Mouse (Mus musculus): ENCODE results near the gene Gjd3.
A peak's percentile ranks its signal among the peaks of the same experiment; 100 is the strongest.

Gjd3 gene

DNA sequence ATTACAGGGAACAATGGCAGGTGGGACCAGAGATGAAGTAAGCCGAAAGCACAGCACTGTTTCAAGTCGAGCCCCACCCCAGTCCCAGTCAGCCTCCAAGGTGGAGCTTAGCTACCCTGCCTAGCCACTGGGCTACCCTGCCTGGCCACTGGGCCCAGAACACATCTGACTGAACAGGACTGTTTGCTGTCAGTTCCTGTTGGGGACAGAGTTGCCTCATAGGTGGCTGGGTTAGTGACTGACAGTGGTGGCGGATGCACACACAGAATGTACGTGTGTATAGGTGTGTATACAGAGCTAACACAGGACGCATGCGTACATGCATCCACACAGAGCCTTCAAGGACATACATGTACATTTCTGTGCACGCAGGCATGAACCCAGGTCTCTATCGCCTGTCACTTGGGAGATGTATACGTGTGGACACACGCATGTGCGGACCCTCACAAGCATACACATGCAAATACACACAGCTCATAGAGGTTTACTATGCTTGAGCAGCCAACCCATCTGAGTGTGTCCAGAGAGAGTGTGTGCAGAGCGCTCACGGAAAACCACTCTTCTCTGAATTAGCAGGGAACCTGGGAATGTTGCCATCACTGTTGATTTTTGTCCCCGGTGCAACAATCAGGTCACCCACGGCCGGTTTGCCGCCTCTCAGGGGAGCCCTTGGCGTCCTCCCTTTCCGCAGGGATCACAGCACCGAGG, 1.4 kb downstream of the Gjd3 start:
- DNase-seq (ENCODE audit: low spot score): no peak

DNA sequence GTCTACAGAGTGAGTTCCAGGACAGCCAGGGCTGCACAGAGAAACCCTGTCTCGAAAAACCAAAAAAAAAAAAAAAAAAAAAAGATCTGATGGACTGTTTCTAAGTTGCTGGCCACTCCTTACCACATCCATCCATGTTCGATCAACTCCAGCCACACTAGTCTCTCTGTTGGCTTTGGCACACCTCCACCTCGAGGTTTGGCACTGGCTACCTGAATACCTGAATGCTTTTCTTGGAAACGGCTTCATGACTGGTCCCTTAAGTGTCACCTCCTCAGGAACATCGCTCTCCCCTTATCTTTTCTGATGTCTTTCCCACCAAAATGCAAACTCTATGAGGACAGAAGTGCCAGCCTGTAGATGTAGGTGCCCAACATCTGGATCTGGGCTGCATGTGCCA, 3.5 kb downstream of the Gjd3 start:
- DNase-seq (ENCODE audit: low spot score): no peak

DNA sequence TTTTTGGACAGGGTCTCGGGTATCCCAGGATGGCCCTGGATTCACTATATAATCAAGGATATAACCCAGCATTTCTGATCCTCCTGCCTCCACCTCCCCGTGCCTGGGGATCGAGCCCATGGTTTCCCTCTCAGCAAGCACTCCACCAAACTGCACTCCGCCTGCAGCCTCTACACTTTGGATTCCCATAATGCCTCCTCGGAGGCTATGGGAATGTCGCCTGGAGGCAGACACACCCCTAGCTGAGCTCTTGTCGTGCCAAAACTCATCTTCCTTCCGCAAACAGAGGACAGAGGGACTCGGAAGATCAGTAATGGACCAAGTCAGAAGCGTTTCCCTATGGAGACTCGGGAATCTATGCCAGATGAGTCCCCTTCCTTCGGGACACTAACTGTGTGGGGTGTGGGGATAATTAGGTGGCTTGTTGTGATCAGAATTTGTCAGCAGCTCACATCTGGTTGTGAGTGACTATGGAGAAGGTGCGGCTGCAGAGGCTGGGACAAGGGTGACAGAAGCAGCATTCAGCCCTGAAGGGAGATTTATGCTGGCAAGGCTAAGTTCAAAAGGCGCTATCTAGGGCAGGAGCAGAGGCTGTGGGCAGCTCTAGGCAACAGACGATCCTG, 4.2 kb downstream of the Gjd3 start:
- no peak for DNase-seq (ENCODE audit: low spot score)

DNA sequence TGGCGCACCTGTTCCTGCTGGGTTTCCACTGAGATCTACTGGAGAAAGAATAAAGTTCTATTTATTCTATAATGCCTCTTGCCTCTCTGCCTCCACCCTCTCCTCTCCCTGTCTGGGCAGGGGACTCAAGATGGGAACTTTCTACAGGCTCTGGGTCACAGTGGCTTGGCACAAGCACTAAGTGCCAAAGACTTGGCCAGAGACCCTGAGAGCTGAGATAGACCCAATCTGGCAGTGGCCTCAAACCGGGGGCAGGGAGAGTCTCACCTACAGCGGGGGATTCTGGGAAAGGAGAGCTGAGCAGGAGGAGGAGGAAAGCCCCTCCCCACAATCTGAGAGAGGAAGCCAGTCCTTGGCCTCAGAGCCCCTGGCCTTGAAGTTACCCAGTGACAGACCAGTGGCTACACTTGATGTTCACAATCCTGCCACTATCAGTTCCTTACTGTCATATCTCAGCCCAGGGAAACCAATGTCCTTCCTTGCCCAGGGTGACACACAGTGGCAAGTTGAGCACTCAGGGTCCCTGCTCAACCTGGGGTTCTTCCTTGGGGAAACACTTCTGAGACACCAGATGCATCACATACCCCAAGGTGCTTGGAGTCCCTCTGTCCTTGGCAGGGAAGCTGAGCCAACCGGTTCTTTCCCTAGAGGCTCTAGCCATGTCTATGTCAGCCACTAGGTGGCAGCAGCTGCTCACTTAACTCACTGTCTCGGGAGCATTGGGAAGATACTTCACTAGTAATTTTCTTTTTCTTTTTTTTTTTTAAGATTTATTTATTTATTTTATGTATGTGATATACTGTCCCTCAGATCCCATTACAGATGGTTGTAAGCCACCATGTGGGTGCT, 7.7 kb downstream of the Gjd3 start:
- peak; percentile 80 for DNase-seq (ENCODE audit: low spot score)

DNA sequence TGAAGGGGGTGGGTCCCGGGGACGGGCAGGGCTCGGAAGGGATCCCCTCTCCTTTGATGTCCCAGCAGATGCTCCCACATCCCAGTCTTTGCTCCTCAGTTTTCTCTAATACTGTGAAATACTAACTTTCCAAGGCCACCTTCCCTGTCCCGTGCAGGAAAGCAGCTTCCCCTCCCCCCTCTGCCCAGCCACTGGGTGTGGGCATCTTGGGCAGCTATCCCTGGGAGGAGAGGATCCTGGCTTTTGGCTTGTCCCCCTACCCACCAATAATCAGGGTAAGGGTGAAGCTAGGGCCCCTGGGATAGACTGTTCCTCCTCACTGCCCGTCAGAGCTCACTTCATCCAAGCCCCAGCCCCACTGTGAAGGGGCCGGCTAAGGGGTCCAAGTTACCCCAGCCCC, 8.6 kb downstream of the Gjd3 start:
- no peak for DNase-seq (ENCODE audit: low spot score)

DNA sequence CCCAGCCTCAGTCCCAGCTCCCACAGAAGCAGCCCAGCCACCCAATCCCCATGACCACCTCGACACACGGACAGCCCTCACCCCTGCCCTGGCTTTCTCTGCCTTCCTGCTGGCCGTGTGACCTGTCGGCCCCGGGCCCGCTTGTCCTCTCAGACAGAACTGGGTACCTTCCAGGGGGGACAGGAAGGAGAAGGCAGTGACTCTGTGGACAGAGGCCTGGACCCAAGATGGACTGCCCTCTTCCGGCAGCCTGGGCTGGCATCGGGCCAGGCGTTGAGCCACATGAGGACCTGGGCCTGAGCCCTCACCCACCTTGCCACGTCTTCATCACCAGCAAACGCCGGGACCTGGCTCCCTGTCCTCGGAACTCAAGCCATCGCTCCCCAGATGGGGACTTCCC, 9.2 kb downstream of the Gjd3 start:
- DNase-seq (ENCODE audit: low spot score): no peak

DNA sequence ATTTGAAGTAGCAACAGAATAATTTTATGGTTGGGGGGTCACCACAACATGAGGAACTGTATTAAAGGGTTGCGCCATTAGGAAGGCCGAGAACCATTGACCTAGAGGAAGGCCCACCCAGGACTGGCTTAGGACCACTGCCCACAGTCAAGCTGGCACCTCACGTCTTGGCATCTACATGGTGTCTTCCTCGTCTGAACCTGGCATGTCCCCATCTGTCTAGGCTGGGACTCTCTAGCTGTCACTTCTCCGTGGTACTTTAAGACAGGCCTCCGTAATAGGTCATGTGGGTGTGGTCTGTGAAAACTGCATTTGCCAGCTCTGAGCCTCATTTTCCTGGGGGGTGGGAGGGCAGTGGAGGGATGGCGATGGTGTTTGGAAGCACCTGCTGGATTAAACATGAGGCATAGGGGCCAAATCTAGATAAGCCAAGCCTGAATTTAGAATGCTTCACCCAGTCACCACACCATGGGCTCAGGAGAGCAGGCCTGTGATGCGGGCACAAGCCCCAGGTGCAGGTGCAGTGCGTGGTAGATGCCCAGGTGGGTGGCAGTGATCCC, 9.9 kb downstream of the Gjd3 start:
- DNase-seq (ENCODE audit: low spot score): no peak

DNA sequence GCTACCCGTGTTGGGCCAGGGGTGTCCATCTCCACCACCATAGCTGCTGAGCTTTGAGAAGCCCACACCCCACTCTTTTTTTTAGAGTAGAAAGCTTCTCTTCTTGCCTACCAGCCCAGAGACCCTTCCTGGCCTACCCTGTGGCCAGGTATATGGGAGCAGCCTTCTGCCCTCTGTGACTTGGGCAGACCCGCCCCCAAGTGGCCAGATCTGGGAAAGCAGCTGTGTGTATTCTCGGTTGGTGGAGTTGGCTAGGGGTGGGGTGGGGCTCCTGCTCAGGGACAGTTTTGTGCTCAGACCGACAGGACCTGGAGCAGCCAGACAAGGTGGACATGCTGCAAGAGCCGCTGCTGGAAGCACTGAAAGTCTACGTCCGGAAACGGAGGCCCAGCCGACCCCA, 10.6 kb downstream of the Gjd3 start:
- peak; percentile 86 for DNase-seq (ENCODE audit: low spot score)

DNA sequence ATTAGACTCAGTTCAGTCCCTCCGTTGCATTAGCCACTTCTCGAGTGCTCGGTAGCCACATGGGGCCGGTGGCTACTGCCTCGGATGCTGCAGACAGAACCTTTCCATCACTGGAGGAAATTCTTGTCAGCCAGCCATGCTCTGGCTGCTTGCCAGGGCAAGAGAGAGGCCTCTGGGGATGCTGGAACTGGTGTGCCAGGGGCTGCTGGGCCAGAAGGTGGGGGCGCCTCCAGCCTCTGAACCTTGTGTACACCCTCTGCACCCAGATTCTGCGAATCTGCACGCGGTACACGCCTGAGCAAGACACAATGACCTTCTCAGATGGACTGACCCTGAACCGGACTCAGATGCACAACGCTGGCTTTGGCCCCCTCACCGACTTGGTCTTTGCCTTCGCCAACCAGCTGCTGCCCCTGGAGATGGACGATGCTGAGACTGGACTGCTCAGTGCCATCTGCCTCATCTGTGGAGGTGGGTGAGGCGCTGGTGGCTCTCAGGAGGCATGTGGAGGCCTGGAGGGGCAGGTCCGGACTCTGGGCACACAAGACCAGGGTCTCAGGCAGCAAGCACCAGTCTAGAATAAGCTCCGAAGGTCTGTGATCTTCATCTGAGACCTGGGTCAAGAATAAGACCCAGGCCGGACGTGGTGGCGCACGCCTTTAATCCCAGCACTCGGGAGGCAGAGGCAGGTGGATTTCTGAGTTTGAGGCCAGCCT, 11.3 kb downstream of the Gjd3 start:
- DNase-seq (ENCODE audit: low spot score): no peak

DNA sequence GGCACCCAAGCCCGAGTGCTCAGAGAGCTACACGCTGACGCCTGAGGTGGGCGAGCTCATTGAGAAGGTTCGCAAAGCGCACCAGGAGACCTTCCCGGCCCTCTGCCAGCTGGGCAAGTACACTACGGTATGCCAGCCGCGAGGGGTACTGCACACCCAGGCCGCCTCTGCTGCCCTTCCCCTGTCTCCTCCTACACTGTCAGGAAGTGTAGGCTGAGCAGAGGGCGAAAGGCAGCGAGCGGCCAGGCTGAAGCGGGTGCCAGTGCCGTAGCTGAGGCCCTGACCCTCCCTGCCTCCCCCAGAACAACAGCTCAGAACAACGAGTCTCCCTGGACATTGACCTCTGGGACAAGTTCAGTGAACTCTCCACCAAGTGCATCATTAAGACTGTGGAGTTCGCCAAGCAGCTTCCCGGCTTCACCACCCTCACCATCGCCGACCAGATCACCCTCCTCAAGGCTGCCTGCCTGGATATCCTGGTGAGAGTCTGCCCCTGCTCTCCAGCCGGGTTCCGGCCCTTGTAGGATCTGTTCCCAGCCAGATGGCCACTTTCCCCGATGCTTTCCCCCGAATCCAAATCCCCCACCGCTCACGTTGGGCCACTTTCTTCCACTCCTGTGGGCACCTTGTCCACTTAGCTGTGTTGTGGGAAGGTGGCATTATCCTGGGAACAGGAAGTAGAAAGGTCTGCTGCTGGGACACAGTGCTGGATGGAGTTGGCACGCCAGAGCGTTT, 12.5 kb downstream of the Gjd3 start:
- DNase-seq (ENCODE audit: low spot score): no peak

DNA sequence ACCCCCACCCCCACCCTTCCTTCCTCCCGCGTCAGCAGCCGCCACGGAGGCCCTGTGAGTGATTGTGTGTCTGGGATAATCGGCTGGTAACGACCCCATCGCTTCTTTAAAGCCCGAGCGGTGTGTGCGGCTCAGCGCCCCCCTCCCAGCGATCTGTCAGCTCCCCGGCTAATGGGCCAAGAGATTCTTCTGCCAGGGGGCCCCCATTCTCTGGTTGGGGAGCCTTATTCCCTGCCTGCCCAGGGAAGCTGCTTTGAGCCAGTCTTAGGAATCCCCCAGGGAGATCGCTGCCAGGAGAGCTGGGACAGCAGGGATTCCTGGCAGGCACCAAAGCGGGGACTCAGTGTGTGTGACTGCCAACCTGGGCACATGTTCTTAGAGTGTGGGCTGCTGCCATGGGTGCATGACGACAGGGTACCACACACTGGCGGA, 13.3 kb downstream of the Gjd3 start:
- DNase-seq (ENCODE audit: low spot score): peak; percentile 75

DNA sequence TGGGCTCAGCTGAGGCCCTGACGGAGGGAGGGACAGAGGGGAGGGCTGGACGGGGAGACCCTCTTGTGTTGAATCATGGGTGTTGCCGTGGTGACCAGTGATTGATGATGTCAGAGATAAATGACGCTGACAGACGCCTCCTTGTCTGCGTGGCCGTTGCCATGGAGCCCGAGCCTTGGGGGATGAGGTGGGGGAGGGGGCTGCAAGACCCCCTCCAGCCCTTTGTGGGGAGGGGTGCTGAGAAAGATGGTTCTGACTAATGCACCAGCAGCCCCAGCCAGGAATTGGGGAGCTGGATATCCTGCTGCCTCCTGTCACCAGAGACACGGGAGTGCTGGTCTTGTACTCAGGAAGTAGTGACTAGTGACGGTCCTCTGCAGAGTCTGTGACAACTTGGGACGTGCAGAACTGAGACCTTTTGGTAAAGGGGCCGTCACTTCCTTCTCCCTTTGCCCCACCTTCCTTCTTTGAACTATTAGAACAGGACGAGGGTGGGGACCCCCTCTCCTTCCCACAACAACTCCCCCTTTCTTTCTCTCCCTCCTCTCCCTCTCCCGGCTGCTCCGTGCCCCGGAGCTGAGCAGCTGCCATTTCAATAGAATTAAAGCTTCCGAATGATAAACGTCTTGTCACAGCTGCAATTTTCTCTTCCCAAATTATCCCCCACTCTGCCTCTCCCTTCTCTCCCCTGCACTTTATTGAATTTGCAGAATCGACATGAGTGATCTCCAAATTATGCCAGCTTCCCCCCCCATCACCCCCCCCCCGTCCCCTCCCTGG, 13.9 kb downstream of the Gjd3 start:
- DNase-seq (ENCODE audit: low spot score): no peak

DNA sequence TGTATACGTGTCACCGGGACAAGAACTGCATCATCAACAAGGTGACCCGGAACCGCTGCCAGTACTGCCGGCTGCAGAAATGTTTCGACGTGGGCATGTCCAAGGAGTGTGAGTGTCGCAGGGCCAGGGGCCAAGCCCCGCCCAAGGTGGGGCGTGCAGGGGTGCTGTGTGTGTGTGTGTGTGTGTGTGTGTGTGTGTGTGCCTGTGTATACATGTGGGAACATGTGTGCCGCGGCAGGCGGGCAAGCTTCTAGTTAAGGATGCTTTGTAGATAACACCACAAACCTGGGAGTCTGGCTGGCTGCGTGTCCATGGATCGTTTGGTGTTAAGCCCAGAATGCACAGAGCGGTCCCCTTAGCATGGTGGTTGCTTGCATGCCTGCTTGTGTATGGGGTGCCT, 14.7 kb downstream of the Gjd3 start:
- DNase-seq (ENCODE audit: low spot score): no peak

DNA sequence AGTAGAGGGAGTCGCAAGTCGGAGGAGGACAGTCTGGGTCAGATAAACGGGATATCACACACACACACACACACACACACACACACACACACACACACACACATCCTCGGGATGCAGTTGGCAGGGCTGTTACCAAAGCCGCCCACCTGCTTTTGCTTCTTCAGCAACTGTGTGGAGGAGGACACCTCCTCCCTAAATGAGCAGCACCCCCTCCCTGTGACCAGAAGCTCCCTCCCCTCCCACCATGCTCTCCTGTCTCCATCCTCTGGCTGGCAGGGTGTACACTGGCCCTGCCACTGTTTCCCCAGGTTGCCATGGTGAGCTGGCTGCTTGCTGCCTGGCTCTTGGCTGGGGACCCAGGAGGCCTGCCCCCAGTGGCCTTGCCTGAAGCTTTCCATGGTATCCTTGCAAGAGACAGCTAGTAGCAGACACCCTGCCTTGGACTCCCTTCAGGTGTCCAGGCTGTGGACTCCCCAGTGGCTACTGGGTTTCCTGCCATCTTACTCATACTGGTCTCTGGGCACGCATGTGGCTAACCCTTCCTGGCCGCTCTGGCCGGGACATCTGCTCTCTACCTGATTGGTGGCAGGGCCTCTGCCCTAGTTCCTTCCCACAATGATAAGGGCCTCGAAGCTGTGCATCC, 16.2 kb downstream of the Gjd3 start:
- DNase-seq (ENCODE audit: low spot score): peak; percentile 74

DNA sequence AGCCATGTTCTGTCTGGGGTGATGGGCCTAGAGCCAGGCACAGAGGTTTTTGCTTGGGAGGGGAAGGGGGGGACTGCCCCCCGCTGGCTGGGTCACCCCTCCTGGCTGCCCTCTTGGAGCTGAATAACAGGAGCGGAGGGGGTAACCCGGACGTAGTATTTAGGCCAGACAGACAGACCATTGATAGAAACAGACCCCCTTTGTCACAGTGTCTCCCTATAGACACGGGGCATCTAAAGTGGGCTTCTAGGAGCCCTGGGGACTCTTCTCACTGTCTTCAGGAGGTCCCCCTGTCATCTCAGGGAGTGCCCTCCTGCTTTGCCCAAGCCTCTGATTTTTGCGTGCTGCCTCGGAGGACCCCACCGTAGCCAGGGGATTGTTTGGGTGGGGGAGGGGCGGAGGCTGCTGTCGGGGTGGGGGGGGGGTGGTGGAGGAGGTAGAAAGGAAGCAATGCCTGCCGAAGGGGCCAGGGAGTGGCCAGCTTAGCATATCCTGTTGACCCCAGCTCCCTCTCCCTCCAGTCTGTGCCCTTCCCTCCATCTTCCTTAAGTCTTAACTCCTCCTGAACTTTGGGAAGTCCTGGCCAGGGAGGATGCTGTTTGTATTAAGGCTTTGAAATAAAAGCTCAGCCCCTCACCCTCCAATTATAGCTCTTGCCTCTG, 17.3 kb downstream of the Gjd3 start:
- no peak for DNase-seq (ENCODE audit: low spot score)

DNA sequence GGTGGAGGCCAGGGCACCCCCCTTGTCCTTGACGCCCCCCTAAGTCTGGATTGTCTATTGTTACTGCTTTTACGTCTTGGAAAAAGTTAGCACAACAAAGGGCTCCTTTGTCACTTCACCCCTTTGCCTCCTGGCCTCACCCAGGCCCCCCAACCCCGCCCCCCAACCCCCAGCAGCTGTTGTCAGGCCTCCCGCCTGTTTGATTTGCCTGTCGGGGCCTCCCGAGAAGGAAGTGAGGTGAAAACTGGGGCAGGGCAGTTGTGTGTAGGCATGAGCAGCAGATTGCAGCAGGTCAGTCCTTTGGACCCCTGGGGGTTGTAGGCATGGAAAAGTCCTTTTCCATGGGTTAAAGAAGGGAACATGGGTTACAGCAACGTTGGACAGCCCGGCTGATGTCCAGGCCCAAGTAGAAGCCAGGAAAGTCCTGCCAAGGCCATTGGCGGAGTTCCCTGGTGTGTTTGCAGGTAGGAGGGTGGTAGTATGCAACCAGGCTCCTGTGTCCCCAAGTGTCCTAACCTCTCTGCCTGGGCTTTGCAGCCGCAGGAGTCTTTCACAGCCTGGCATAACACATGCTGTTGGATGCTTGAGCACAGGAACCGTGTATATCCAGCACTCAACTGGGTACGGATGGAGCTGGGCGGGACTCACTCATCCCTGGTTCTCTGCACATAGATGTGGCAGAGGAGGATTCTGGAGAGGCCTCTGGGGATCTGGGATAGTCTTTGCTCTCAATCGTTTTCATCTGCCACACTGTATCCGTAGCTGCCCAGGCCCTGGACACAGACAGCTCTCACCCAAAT, 18.0 kb downstream of the Gjd3 start:
- no peak for DNase-seq (ENCODE audit: low spot score)

DNA sequence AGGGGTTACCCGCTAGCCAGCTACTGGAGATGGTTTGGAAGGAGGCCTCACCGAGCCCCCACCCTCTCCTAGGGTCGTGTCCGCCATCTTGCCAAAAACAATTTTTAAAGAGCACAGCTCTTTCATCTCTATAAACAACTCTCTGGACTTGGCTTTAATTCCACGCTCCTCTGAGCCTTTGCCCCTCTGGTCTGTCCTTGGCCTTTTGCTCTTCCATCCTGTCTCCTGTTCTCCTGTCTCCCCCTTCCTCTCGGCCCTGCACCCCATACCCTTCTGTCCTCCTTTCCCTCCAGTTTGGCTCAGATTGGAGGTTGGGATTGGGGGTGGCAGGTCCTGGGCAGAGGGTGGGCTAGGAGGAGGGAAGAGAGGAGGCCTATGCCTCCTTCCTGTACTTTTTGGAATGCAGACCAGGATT, 18.6 kb downstream of the Gjd3 start:
- DNase-seq (ENCODE audit: low spot score): no peak

DNA sequence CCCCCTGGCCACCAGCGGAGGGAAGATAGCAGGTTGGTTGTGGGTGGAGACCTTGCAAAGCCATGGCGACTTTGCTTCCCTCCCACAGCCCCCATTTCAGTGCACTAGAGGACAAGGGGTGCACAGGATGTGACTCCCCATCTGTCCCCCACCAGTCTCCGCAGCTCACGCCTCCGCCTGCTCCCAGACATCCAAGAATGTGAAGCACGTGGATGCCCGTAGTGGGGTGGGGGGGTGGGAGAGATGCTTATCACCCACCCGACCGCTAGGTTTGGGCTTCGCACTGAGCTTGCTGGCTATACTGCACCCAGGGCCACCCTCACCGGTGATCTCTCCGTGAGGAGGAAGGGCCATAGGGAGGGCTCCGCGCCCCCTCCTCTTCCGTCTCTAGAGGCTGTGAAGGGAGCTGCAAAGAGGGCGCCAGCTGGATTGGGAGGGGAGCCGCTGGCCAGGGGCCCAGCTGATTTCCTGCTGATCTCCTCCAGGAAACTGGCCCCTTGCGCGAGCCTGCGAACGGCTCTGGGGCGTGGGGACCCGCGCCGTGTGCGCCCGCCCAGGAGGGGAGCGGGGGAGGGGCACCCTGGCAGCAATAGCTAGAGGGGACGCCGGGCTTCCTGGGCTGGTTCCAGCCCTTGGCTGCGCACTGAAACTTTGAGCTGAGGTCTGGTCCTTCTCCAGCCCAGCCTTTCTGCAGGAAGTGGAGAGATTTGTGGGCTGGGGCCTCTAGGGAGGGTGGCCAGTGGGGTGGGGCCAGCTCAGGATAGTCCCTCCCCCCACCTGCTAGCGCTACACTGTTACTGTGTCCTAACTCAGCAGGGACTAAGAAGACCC, 19.4 kb downstream of the Gjd3 start:
- DNase-seq (ENCODE audit: low spot score): no peak
